Mouse (Mus musculus): ENCODE measurements around the gene Gm10283.
"Not testable (repeated sequence)": the region's sequence is repeated elsewhere in the genome, so short reads cannot be mapped to it uniquely, and the experiment has no call there.

Gm10283 gene

GRCm38 (mm10) chr8:60503098-60503497 lies at the start of gene Gm10283:
Gm10283 (minus strand) TSS chr8:60503198.
- no peak for DNase-seq

GRCm38 (mm10) chr8:60534945-60535344 lies 31.9 kb upstream of the Gm10283 start:
- DNase-seq, result no peak

- DNase-seq, result no peak
These were observed 15.3 kb upstream of the Gm10283 start for GRCm38 (mm10) chr8:60518286-60518685.

GRCm38 (mm10) chr8:60505653-60506521 lies 2.9 kb upstream of the Gm10283 start, which contains the start of gene Aadat:
Aadat (plus strand) TSS chr8:60505932.
- no peak for DNase-seq

- DNase-seq, result not testable (repeated sequence)
These were observed 8.0 kb downstream of the Gm10283 start for GRCm38 (mm10) chr8:60495046-60495445.

- DNase-seq, result no peak
These were observed 8.4 kb downstream of the Gm10283 start for GRCm38 (mm10) chr8:60494606-60495005.

- DNase-seq, result no peak
These were observed 10.5 kb downstream of the Gm10283 start for GRCm38 (mm10) chr8:60492471-60492870.

- no peak for DNase-seq
These were observed 11.1 kb downstream of the Gm10283 start for GRCm38 (mm10) chr8:60491871-60492270.

GRCm38 (mm10) chr8:60490147-60490546 lies 12.9 kb downstream of the Gm10283 start:
- DNase-seq, result no peak

GRCm38 (mm10) chr8:60466686-60467335 lies 36.2 kb downstream of the Gm10283 start:
- DNase-seq, result no peak

GRCm38 (mm10) chr8:60449296-60449695 lies 53.7 kb downstream of the Gm10283 start:
- no peak for DNase-seq

- no peak for DNase-seq
These were observed 58.0 kb downstream of the Gm10283 start for GRCm38 (mm10) chr8:60444989-60445388.

- no peak for DNase-seq
These were observed 64.4 kb downstream of the Gm10283 start for GRCm38 (mm10) chr8:60438557-60438956.

- DNase-seq, result no peak
These were observed 66.1 kb downstream of the Gm10283 start for GRCm38 (mm10) chr8:60436872-60437271.

GRCm38 (mm10) chr8:60432649-60433048 lies 70.3 kb downstream of the Gm10283 start:
- DNase-seq, result no peak

GRCm38 (mm10) chr8:60406358-60406757 lies 96.6 kb downstream of the Gm10283 start:
- no peak for DNase-seq

- DNase-seq, result no peak
These were observed 97.9 kb downstream of the Gm10283 start for GRCm38 (mm10) chr8:60404994-60405548.

- DNase-seq, result no peak
These were observed 109.3 kb downstream of the Gm10283 start for GRCm38 (mm10) chr8:60393675-60394074.

GRCm38 (mm10) chr8:60386589-60386988 lies 116.4 kb downstream of the Gm10283 start:
- no peak for DNase-seq
